Mouse (Mus musculus) heart, adult 2 months (tissue): ENCODE data around the gene 4930562C15Rik. TPM values are rescaled to one million over a fixed set of nuclear protein-coding genes. Genes with fewer than 3 reads are reported as not detected.
"Not testable (repeated sequence)": the region's sequence is repeated elsewhere in the genome, so short reads cannot be mapped to it uniquely, and the experiment has no call there.

Experiments used
- DNase-seq, 2 experiments: peaks; one replicate each; pipeline ENCODE4 v3.0.0; 2021
- H3K27ac ChIP-seq: fragments of 200-600 bp; 2 replicates; pipeline ENCODE4 v1.8.1; 2022
- H3K27me3 ChIP-seq: fragments of 200-500 bp; 2 replicates; pipeline ENCODE4 v1.6.1; 2012; ENCODE audit warnings: mild to moderate bottlenecking, low read length, inconsistent platforms, mixed read lengths; ENCODE audit not compliant: control insufficient read depth, insufficient read depth
- H3K36me3 ChIP-seq: fragments of 200-500 bp; 2 replicates; pipeline ENCODE4 v1.6.1; 2012; ENCODE audit warnings: low read length, inconsistent platforms; ENCODE audit not compliant: control insufficient read depth, insufficient read depth
- H3K4me1 ChIP-seq: fragments of 200-500 bp; 2 replicates; pipeline ENCODE4 v1.6.1; 2011; ENCODE audit warnings: low read length; ENCODE audit not compliant: control insufficient read depth, insufficient read depth
- H3K4me3 ChIP-seq: fragments of 200-600 bp; 2 replicates; pipeline ENCODE4 v1.8.1; 2022
- H3K79me2 ChIP-seq: fragments of 200-500 bp; replicated peaks from 2 replicates; pipeline ENCODE4 v1.6.1; 2012; ENCODE audit warnings: mild to moderate bottlenecking, inconsistent platforms, low read length, moderate library complexity, mixed read lengths; ENCODE audit not compliant: control insufficient read depth, insufficient read depth
- H3K9ac ChIP-seq: fragments of 200-500 bp; 2 replicates; pipeline ENCODE4 v1.6.1; 2012; ENCODE audit warnings: low read depth, mild to moderate bottlenecking, control low read depth, inconsistent platforms, low read length, mixed read lengths
- CTCF ChIP-seq: fragments of 200-600 bp; IDR thresholded peaks from 2 replicates; pipeline ENCODE4 v1.8.1; 2022; ENCODE audit warnings: antibody characterized with exemption, mild to moderate bottlenecking, moderate library complexity
- EP300 ChIP-seq: fragments of 200-500 bp; IDR thresholded peaks from 2 replicates; pipeline ENCODE4 v1.6.1; 2011; ENCODE audit warnings: low read depth, low read length, control low read depth; ENCODE audit not compliant: insufficient read depth
- POLR2A ChIP-seq: fragments of 200-500 bp; IDR thresholded peaks from 2 replicates; pipeline ENCODE4 v1.6.1; 2011; ENCODE audit warnings: mild to moderate bottlenecking, low read depth, low read length, control low read depth; ENCODE audit not compliant: insufficient read depth
- WGBS: fragments of 180-500 bp; shearing (Covaris S2); methylation state at CpG from one replicate; pipeline ENCODE4 v1.1.7; 2018; 5-methylcytosine and 5-hydroxymethylcytosine counted together
- intact Hi-C: fragments of 180-260 bp; cut with DNase I; formaldehyde crosslinking; loops from one replicate; pipeline ENCODE4 v1.15.1; 2025
- polyA plus RNA-seq: library from polyadenylated mRNA; depleted of rRNA; stranded (reverse); fragments of >200 nt; gene quantifications from 2 replicates; pipeline ENCODE4 v1.2.3, GENCODE M21; 2012
- total RNA-seq, 2 experiments: library from RNA; stranded (reverse); gene quantifications; 2 replicates each; pipeline ENCODE4 v1.2.3; 2021

The 4930562C15Rik gene
- total and polyA plus RNA-seq, 3 experiments: 0.23 TPM; not detected in 2

DNA sequence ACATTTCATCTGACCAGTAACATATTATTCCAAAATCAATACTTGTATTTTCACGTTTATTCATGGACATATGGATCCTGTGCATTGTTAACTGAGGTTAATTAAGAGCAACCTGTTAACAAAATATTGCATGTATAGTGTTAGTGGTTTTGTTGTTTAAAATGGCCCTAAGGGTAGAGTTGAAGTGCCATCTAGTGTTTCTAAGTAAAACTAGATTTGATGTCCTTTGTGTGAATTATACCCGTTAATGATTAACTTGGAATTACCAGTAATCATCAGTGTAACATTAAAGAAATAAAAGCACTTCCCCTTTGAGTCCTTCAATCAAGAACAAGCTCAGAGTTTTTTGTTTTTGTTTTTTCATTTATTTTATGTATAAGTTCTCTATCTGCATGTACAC is 43.9 kb upstream of the 4930562C15Rik start:
- intact Hi-C loops: loop anchor here (1.0 to 5.0 kb wide), 4 partner anchors 71 to 161 kb away; partner anchors contain the start of gene Coro7
- H3K36me3 ChIP-seq: peaks cover 16% of the 10 kb centered on the region
- H3K27me3 ChIP-seq: no peaks in the 10 kb centered on the region
- 29% methylated on average over 2 of the region's 2 CpGs for WGBS
- peaks cover 2% of the 10 kb centered on the region; the same call in 1 of the 2 replicates for H3K79me2 ChIP-seq
- H3K9ac ChIP-seq: no peak overlapping the region
- no peak for DNase-seq
- no peak overlapping the region for H3K4me3 ChIP-seq
- H3K27ac ChIP-seq: no peak overlapping the region
- H3K4me1 ChIP-seq: peaks cover 6% of the 10 kb centered on the region
- TF ChIP-seq EP300 (no peak), CTCF (peak; percentile 82)

DNA sequence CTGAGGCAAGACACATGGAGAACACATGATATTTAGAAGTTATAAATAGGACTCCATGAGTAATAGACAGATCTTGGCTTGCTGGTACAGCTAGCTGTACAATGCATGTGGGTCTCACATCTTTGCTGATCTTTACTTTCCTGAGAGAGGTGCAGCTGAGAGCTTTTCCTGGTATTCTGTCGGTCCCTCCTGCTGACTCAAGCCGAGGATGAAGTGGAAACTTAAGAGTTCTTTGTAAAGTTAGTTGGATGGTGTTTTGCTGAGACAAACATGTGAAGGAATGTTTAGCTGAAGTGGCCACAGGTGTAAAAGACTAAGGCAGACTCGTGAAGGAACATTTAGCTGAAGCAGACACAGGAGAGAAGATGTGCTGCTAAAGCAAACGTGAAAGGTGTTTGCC is 38.6 kb upstream of the 4930562C15Rik start:
- H3K27ac ChIP-seq: no peak overlapping the region
- intact Hi-C loops: no loop called here
- DNase-seq: no peak
- H3K4me1 ChIP-seq: no peaks in the 10 kb centered on the region
- 80% methylated on average over 4 of the region's 4 CpGs for WGBS
- no peak overlapping the region for H3K9ac ChIP-seq
- no peak for TF ChIP-seq EP300
- no peak for TF ChIP-seq POLR2A
- no peak for TF ChIP-seq CTCF
- H3K27me3 ChIP-seq: no peaks in the 10 kb centered on the region
- H3K79me2 ChIP-seq: no peaks in the 10 kb centered on the region
- no peak overlapping the region for H3K4me3 ChIP-seq
- H3K36me3 ChIP-seq: no peaks in the 10 kb centered on the region

DNA sequence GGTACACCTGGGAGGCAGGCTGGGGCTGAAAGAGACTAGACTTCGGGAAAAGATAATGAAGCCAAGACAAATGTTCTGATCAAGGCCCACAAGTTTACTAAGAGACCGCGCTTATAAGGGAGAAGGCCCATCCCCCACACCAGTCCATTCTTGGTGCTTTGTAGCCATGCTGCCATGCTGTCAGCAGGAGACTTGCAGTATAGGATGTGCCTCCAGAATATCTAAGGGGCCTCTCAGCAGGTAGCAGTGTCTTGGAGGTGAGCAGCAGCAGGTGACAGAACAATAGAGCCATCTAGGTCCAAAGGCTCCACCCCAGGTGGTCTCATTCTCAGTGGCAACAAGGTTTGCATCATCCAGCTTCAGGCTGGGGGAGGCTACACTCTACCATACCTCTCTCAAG is 16.9 kb upstream of the 4930562C15Rik start:
- H3K79me2 ChIP-seq: no peaks in the 10 kb centered on the region
- H3K36me3 ChIP-seq: no peaks in the 10 kb centered on the region
- H3K4me1 ChIP-seq: no peaks in the 10 kb centered on the region
- TF ChIP-seq EP300 (no peak), POLR2A (no peak), CTCF (no peak)
- no peak for DNase-seq
- H3K27me3 ChIP-seq: no peaks in the 10 kb centered on the region
- H3K9ac ChIP-seq: no peak overlapping the region
- intact Hi-C loops: no loop called here
- no peak overlapping the region for H3K4me3 ChIP-seq
- no peak overlapping the region for H3K27ac ChIP-seq
- WGBS: 83% methylated on average over 3 of the region's 3 CpGs

DNA sequence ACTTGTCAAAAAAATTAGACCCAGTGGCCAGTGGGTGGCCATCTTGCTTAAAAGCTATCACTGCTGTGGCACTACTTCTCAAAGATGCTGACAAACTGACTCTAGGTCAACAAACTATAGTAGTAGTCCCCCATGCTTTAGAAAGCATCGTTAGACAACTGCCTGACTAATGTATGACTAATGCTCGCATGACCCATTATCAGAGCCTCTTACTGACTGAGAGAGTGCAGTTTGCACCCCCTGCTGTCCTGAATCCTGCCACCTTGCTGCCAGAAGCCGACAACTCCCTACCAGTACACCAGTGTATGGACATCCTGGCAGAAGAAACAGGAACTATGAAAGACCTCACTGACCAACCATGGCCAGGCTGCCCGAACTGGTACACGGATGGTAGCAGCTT is 10.8 kb upstream of the 4930562C15Rik start:
- H3K79me2 ChIP-seq, H3K9ac ChIP-seq, intact Hi-C loops, H3K4me1 ChIP-seq, H3K27me3 ChIP-seq, H3K36me3 ChIP-seq, H3K4me3 ChIP-seq, DNase-seq, H3K27ac ChIP-seq: not testable (repeated sequence)
- WGBS: 71% methylated on average over 5 of the region's 5 CpGs

DNA sequence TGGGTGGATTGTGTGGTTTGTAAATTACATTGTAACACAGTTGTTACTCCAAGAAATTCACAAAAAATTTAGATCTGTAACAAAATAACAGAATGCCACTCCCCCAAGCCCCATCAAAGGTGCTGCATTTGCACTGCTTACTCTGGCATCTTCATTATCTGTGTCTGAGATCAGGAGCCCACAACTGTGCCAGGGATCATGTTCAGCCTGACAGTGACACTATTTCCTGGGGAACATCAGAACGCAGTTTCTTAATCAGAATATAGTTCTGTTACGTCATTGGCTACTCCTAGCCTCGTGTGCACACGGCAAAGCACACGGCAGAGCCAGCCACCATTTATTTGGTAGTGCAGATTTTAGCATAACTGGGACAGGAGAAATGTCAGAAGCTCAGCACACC is 7.6 kb upstream of the 4930562C15Rik start:
- Histone ChIP-seq H3K36me3 (no peaks in the 10 kb centered on the region), H3K4me1 (no peaks in the 10 kb centered on the region), H3K79me2 (no peaks in the 10 kb centered on the region), H3K27me3 (no peaks in the 10 kb centered on the region), H3K4me3 (no peak overlapping the region), H3K9ac (no peak overlapping the region), H3K27ac (no peak overlapping the region)
- intact Hi-C loops: no loop called here
- WGBS: 90% methylated on average over 5 of the region's 5 CpGs
- no peak for TF ChIP-seq POLR2A
- no peak for TF ChIP-seq CTCF
- no peak for TF ChIP-seq EP300
- DNase-seq: no peak

DNA sequence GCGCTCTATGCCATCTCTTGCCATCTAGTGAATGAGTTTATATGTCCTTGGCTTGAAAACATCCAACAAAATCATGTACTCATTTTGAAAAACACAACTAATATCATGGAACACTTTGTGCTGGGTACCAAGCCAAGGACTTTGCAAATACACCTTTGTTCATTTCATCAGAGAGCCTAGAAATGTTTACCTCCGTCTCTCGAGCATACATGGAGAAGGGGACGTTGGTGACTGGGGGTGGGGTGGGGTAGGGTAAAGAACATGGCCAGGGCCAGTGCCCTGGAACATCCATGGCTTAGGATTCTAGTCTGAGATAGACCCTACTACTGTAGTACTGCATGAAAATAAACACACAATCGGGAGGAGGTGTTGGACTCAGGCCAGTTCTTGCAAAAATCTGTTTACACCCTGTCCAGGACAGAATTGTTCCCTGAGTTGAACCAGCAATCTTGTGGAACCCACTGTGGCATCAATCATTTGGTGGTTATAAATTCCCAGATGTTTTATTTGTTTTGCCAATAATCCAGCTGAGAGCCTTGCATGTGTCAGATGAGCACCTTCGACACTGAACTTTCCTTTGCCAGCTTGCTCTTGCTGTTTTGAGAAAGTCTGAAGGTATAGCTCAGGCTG is 5.8 kb upstream of the 4930562C15Rik start:
- Histone ChIP-seq H3K79me2 (no peaks in the 10 kb centered on the region), H3K4me1 (no peaks in the 10 kb centered on the region)
- WGBS: 77% methylated on average over 6 of the region's 6 CpGs

More for the DNA sequence above, 5.8 kb upstream of the 4930562C15Rik start:
- Histone ChIP-seq H3K9ac (no peak overlapping the region), H3K36me3 (no peaks in the 10 kb centered on the region), H3K27me3 (no peaks in the 10 kb centered on the region), H3K4me3 (no peak overlapping the region), H3K27ac (no peak overlapping the region)
- DNase-seq: no peak
- intact Hi-C loops: no loop called here
- TF ChIP-seq CTCF (no peak), EP300 (no peak), POLR2A (no peak)
